Mouse (Mus musculus): ENCODE measurements around the gene H3f3a.

H3f3a gene

GRCm38 (mm10) chr1:180823716-180824115, 10.0 kb upstream of the H3f3a start:
- DNase-seq (ENCODE audit: extremely low spot score, low read depth, low spot score), result no peak

- no peak for DNase-seq (ENCODE audit: extremely low spot score, low read depth, low spot score)
Measured at GRCm38 (mm10) chr1:180822276-180822675, 8.5 kb upstream of the H3f3a start.

- no peak for DNase-seq (ENCODE audit: extremely low spot score, low read depth, low spot score)
Measured at GRCm38 (mm10) chr1:180821101-180821500, 7.4 kb upstream of the H3f3a start.

- no peak for DNase-seq (ENCODE audit: extremely low spot score, low read depth, low spot score)
Measured at GRCm38 (mm10) chr1:180818000-180818399, 4.3 kb upstream of the H3f3a start.

- DNase-seq (ENCODE audit: extremely low spot score, low read depth, low spot score), result no peak
Measured at GRCm38 (mm10) chr1:180815371-180816024, 1.8 kb upstream of the H3f3a start.

- no peak for DNase-seq (ENCODE audit: extremely low spot score, low read depth, low spot score)
Measured at GRCm38 (mm10) chr1:180813409-180813884, 296 bp downstream of the H3f3a start.

GRCm38 (mm10) chr1:180812463-180813408, 1.0 kb downstream of the H3f3a start:
- DNase-seq (ENCODE audit: extremely low spot score, low read depth, low spot score), result no peak

- DNase-seq (ENCODE audit: extremely low spot score, low read depth, low spot score), result no peak
Measured at GRCm38 (mm10) chr1:180811596-180812462, 1.9 kb downstream of the H3f3a start.

- DNase-seq (ENCODE audit: extremely low spot score, low read depth, low spot score), result no peak
Measured at GRCm38 (mm10) chr1:180810976-180811375, 2.8 kb downstream of the H3f3a start.

GRCm38 (mm10) chr1:180808831-180809230, 4.9 kb downstream of the H3f3a start:
- no peak for DNase-seq (ENCODE audit: extremely low spot score, low read depth, low spot score)

GRCm38 (mm10) chr1:180803881-180804280, 9.9 kb downstream of the H3f3a start:
- no peak for DNase-seq (ENCODE audit: extremely low spot score, low read depth, low spot score)

GRCm38 (mm10) chr1:180801466-180801994, 12.2 kb downstream of the H3f3a start:
- no peak for DNase-seq (ENCODE audit: extremely low spot score, low read depth, low spot score)

- no peak for DNase-seq (ENCODE audit: extremely low spot score, low read depth, low spot score)
Measured at GRCm38 (mm10) chr1:180800814-180801213, 12.9 kb downstream of the H3f3a start.

GRCm38 (mm10) chr1:180800022-180800421, 13.7 kb downstream of the H3f3a start:
- no peak for DNase-seq (ENCODE audit: extremely low spot score, low read depth, low spot score)

GRCm38 (mm10) chr1:180799253-180799652, 14.5 kb downstream of the H3f3a start:
- no peak for DNase-seq (ENCODE audit: extremely low spot score, low read depth, low spot score)

- DNase-seq (ENCODE audit: extremely low spot score, low read depth, low spot score), result no peak
Measured at GRCm38 (mm10) chr1:180798660-180799059, 15.1 kb downstream of the H3f3a start.

GRCm38 (mm10) chr1:180794170-180794569, 19.6 kb downstream of the H3f3a start:
- no peak for DNase-seq (ENCODE audit: extremely low spot score, low read depth, low spot score)

- no peak for DNase-seq (ENCODE audit: extremely low spot score, low read depth, low spot score)
Measured at GRCm38 (mm10) chr1:180793445-180794117, 20.2 kb downstream of the H3f3a start.

GRCm38 (mm10) chr1:180792814-180793213, 20.9 kb downstream of the H3f3a start:
- no peak for DNase-seq (ENCODE audit: extremely low spot score, low read depth, low spot score)

GRCm38 (mm10) chr1:180791821-180792480, 21.8 kb downstream of the H3f3a start:
- no peak for DNase-seq (ENCODE audit: extremely low spot score, low read depth, low spot score)

Data from hindlimb bud, embryonic 11.5 days (tissue).